Mouse (Mus musculus) forebrain, embryonic 10.5 days (tissue): Measurements from ENCODE around the gene Sh3bp1. TPM values are rescaled to one million over a fixed set of nuclear protein-coding genes. Genes with fewer than 3 reads are reported as not detected.

Source experiments
- DNase-seq: peaks from one replicate; pipeline ENCODE4 v3.0.0-alpha.2; 2017; ENCODE audit warnings: low spot score; ENCODE audit errors: extremely low spot score
- H3K27ac ChIP-seq: fragments of 300-500 bp; sonication (generic); 2 replicates; pipeline ENCODE4 v1.5.1; 2016; ENCODE audit warnings: mild to moderate bottlenecking
- H3K27me3 ChIP-seq: fragments of 300-500 bp; sonication (generic); 2 replicates; pipeline ENCODE4 v1.6.1; 2016; ENCODE audit warnings: mild to moderate bottlenecking; ENCODE audit not compliant: poor library complexity, severe bottlenecking
- H3K36me3 ChIP-seq: fragments of 300-500 bp; sonication (generic); replicated peaks from 2 replicates; pipeline ENCODE4 v1.6.1; 2016; ENCODE audit warnings: mild to moderate bottlenecking, moderate library complexity
- H3K4me1 ChIP-seq: fragments of 300-500 bp; sonication (generic); 2 replicates; pipeline ENCODE4 v1.6.1; 2016
- H3K4me3 ChIP-seq: fragments of 300-500 bp; sonication (generic); 2 replicates; pipeline ENCODE4 v1.5.1; 2016; ENCODE audit warnings: mild to moderate bottlenecking, moderate library complexity
- H3K9me3 ChIP-seq: fragments of 300-500 bp; sonication (generic); 2 replicates; pipeline ENCODE4 v1.6.1; 2016; ENCODE audit warnings: mild to moderate bottlenecking, moderate library complexity
- WGBS: fragments of 180-500 bp; shearing (Covaris S2); methylation state at CpG from one replicate; pipeline ENCODE4 v1.1.7; 2016; 5-methylcytosine and 5-hydroxymethylcytosine counted together
- polyA plus RNA-seq: library from polyadenylated mRNA; unstranded; fragments of >200 nt; fragmentation: Nextera tagmentation; extraction: Ambion mirVana; gene quantifications from 2 replicates; pipeline ENCODE4 v1.2.1, GENCODE M21; 2016

The Sh3bp1 gene
- polyA plus RNA-seq, 1 experiment from 2014 or later, result 21.0 TPM

- Histone ChIP-seq H3K4me3 (no peak overlapping the region), H3K27me3 (no peaks in the 10 kb centered on the region), H3K4me1 (peaks cover 46% of the 10 kb centered on the region), H3K9me3 (no peaks in the 10 kb centered on the region), H3K27ac (no peak overlapping the region), H3K36me3 (peaks cover 57% of the 10 kb centered on the region)
- peak; percentile 50 for DNase-seq
- WGBS, result 38% methylated on average over 9 of the region's 9 CpGs
Measured at GRCm38 (mm10) chr15:78912040-78912439, 12.5 kb downstream of the Sh3bp1 start.

GRCm38 (mm10) chr15:78913632-78914090, 14.1 kb downstream of the Sh3bp1 start, which contains the start of gene Pdxp:
TSS of gene Pdxp (plus strand) at chr15:78913919.
- peak; percentile 99 for DNase-seq
- Histone ChIP-seq H3K9me3 (no peaks in the 10 kb centered on the region), H3K36me3 (peaks cover 55% of the 10 kb centered on the region), H3K4me1 (peaks cover 55% of the 10 kb centered on the region), H3K27ac (peak within 1 kb of the TSS; percentile 96), H3K27me3 (no peaks in the 10 kb centered on the region), H3K4me3 (peak within 1 kb of the TSS; percentile 90)
- under 1% methylated on average over 51 of the region's 51 CpGs for WGBS

DNA sequence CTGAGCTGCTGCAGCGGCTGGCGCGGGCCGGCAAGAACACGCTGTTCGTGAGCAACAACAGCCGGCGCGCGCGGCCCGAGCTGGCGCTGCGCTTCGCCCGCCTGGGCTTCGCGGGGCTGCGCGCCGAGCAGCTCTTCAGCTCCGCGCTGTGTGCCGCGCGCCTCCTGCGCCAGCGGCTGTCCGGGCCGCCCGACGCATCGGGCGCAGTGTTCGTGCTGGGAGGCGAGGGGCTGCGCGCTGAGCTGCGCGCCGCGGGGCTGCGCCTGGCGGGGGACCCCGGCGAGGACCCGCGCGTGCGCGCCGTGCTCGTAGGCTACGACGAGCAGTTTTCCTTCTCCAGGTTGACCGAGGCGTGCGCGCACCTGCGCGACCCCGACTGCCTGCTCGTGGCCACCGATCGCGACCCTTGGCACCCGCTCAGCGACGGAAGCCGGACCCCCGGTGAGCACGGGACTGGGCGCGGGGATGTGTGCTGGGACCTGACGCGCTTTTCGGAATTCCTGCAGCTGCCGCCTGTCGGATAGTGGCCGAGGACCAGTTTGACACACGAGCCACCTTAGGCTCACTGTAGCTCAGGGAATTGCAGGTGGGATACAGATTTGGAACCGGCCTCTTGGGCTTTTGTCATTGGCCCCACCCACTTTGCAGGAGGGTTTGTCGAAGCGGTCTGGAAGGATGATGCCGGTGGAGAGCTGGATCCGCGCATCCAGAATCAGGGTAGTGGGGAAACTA, 14.7 kb downstream of the Sh3bp1 start:
- Histone ChIP-seq H3K9me3 (no peaks in the 10 kb centered on the region), H3K4me3 (peak overlapping the region; percentile 90), H3K36me3 (peaks cover 55% of the 10 kb centered on the region), H3K27me3 (no peaks in the 10 kb centered on the region), H3K27ac (peak overlapping the region; percentile 96), H3K4me1 (peaks cover 55% of the 10 kb centered on the region)
- under 1% methylated on average over 86 of the region's 87 CpGs for WGBS
- DNase-seq, result peak; percentile 41

DNA sequence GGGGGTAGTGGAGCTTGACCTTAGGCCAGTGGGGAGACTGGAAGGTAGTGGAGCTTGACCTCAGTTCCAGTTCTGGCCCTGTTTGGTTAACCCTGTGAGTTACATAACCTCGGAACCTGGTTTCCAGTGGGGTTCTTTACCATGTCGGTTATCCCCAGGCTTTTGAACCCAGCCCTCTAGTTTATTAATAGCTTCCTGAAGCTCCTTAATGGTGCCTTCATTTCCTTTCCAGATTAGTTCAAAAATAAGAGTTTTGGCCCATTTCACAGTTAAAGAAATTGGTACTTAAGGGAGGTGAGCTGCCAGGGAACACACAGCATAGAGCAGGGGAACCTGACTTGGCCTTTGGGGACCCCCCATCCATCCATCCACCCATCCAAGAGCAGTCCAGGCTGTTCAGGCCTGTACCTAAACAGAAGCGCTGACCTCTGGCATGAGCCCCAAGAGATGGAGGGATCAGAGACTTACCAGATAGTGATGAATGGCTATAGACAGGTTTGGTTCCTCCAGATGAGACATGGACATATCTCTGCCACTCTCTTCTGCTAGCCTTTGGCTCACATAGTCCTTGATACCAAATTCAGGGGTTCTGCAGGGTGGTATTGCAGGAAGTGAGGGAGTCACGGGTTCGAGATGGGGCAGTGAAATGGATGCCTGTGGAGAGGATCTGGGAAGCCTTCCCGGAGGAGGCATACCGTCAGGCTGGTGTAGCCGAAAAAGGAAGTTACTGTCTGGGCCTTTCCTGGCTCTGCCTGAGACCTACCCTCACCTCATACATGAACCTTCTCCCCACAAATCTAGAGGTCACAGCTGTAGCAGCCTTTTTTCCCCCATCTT, 15.5 kb downstream of the Sh3bp1 start:
- peaks cover 55% of the 10 kb centered on the region for H3K4me1 ChIP-seq

GRCm38 (mm10) chr15:78915660-78916017, 16.1 kb downstream of the Sh3bp1 start:
- Histone ChIP-seq H3K27ac (0 out of 2 replicates have a peak overlapping the region, but pooled peaks have one; percentile 0), H3K36me3 (peaks cover 51% of the 10 kb centered on the region), H3K9me3 (no peaks in the 10 kb centered on the region), H3K27me3 (no peaks in the 10 kb centered on the region), H3K4me1 (peaks cover 55% of the 10 kb centered on the region), H3K4me3 (peak overlapping the region; percentile 90)
- DNase-seq, result peak; percentile 71
- WGBS, result 14% methylated on average over 8 of the region's 8 CpGs

More for the DNA sequence above, 15.5 kb downstream of the Sh3bp1 start:
- peaks cover 55% of the 10 kb centered on the region for H3K36me3 ChIP-seq
- no peaks in the 10 kb centered on the region for H3K27me3 ChIP-seq
- peak overlapping the region; percentile 90 for H3K4me3 ChIP-seq
- 53% methylated on average over 8 of the region's 8 CpGs for WGBS
- peak overlapping the region; percentile 96 for H3K27ac ChIP-seq
- no peak for DNase-seq
- H3K9me3 ChIP-seq, result no peaks in the 10 kb centered on the region

GRCm38 (mm10) chr15:78916052-78916826, 16.7 kb downstream of the Sh3bp1 start:
- 0 out of 2 replicates have a peak overlapping the region, but pooled peaks have one; percentile 0 for H3K27ac ChIP-seq
- 72% methylated on average over 12 of the region's 12 CpGs for WGBS
- H3K27me3 ChIP-seq, result no peaks in the 10 kb centered on the region
- no peaks in the 10 kb centered on the region for H3K9me3 ChIP-seq
- peak overlapping the region; percentile 90 for H3K4me3 ChIP-seq
- no peak for DNase-seq
- H3K36me3 ChIP-seq, result peaks cover 46% of the 10 kb centered on the region
- peaks cover 54% of the 10 kb centered on the region for H3K4me1 ChIP-seq

- no peak overlapping the region for H3K27ac ChIP-seq
Measured at GRCm38 (mm10) chr15:78918126-78918525, 18.6 kb downstream of the Sh3bp1 start.

DNA sequence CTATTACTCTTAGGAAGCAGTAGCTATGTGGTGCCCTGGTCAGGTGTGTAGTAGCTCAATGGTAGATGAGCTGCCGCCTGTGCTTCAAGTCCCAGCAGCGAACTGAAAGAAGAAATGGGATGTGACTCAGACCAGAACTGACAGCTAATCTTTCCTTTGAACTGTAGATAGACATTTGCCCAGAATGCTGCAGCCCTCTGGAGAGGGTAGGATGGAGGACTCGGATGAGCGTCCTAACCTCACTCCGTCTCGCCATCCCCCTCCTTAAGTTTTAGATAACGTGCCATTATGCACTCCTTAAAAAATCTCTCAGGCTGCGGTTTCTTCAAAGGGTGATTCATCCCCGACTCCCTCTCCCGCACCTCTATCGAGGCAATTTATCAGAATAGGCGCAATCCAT, 20.3 kb downstream of the Sh3bp1 start:
- 88% methylated on average over 12 of the region's 12 CpGs for WGBS
- H3K4me3 ChIP-seq, result no peak overlapping the region
- no peaks in the 10 kb centered on the region for H3K9me3 ChIP-seq
- no peak overlapping the region for H3K27ac ChIP-seq
- H3K27me3 ChIP-seq, result 0 out of 2 replicates have a peak, but pooled peaks cover under 1% of the 10 kb centered on the region
- peaks cover 43% of the 10 kb centered on the region for H3K4me1 ChIP-seq
- H3K36me3 ChIP-seq, result peaks cover 42% of the 10 kb centered on the region
- no peak for DNase-seq

More at GRCm38 (mm10) chr15:78918126-78918525, 18.6 kb downstream of the Sh3bp1 start:
- 92% methylated on average over 23 of the region's 23 CpGs for WGBS
- Histone ChIP-seq H3K4me3 (no peak overlapping the region), H3K9me3 (no peaks in the 10 kb centered on the region), H3K27me3 (no peaks in the 10 kb centered on the region), H3K36me3 (peaks cover 42% of the 10 kb centered on the region), H3K4me1 (peaks cover 48% of the 10 kb centered on the region)
- no peak for DNase-seq

DNA sequence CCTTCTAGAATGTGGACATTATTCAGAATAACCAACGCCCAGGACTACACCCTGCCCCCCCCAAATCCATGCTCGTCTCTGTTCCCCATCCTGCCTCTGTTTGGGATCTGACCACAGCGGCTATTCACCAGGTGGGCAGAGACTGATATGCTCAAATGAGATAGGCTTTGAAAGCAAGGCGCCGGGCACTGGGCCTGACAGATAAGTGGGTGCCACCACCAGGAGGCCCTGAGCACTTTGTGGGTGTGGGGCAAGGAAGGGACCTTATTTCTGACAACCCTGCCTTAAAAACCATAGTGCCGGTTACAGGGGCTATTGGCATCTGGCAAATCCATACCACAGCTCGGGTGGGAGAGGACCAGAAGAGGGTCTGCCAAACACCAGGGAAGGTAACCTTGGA, 23.1 kb downstream of the Sh3bp1 start:
- no peaks in the 10 kb centered on the region for H3K9me3 ChIP-seq
- no peak overlapping the region for H3K4me3 ChIP-seq
- H3K36me3 ChIP-seq, result peaks cover 24% of the 10 kb centered on the region
- H3K4me1 ChIP-seq, result peaks cover 46% of the 10 kb centered on the region
- H3K27ac ChIP-seq, result no peak overlapping the region
- DNase-seq, result no peak
- WGBS, result 84% methylated on average over 7 of the region's 7 CpGs
- H3K27me3 ChIP-seq, result peaks cover 25% of the 10 kb centered on the region

- Histone ChIP-seq H3K36me3 (peaks cover 17% of the 10 kb centered on the region), H3K27me3 (peaks cover 27% of the 10 kb centered on the region), H3K4me3 (no peak overlapping the region), H3K9me3 (no peaks in the 10 kb centered on the region), H3K27ac (peak overlapping the region; percentile 53; the same call in 1 of the 2 replicates), H3K4me1 (peaks cover 52% of the 10 kb centered on the region)
- 71% methylated on average over 6 of the region's 6 CpGs for WGBS
- DNase-seq, result no peak
Measured at GRCm38 (mm10) chr15:78923585-78923984, 24.0 kb downstream of the Sh3bp1 start.

DNA sequence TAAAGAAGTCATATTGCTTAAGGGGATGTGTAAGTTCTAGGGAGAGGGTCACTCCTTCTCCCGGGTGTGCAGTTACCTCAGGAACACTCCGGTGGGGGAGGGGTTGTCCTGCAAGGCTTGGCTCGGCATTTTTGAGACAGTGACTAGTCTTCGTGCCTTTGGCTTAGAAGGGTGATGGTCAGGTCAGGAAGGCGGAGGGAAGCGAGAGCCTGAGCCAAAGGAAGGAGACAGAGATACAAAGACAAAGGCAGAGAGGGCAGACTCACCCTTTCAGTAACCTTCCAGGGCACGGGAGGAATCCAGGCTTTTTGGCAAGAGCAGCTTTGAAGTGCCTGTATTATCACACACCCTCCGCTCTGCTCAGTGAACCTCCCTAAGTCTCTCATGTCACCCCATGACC, 25.6 kb downstream of the Sh3bp1 start:
- Histone ChIP-seq H3K27me3 (peaks cover 27% of the 10 kb centered on the region), H3K27ac (peak overlapping the region; percentile 79), H3K4me1 (peaks cover 54% of the 10 kb centered on the region), H3K9me3 (no peaks in the 10 kb centered on the region), H3K36me3 (peaks cover 12% of the 10 kb centered on the region), H3K4me3 (no peak overlapping the region)
- no peak for DNase-seq
- WGBS, result 36% methylated on average over 8 of the region's 8 CpGs
